Mouse (Mus musculus): Measurements from ENCODE around the gene Syngr3. TPM values are rescaled to one million over a fixed set of nuclear protein-coding genes. Genes with fewer than 3 reads are reported as not detected.

Syngr3 gene
- polyA plus RNA-seq, 1 experiment from 2014 or later, result 1.7 TPM

GRCm38 (mm10) chr17:24733434-24734050 lies 43.8 kb upstream of the Syngr3 start:
- no peaks in the 10 kb centered on the region for H3K9me3 ChIP-seq (replicated peaks; ENCODE audit: low read length)
- 90% methylated on average over 21 of the region's 21 CpGs for WGBS
- ATAC-seq (replicated peaks; ENCODE audit: low FRiP score, low read depth) (no peak), DNase-seq (ENCODE audit: low spot score) (no peak)
- no peak overlapping the region for H3K4me3 ChIP-seq (replicated peaks; ENCODE audit: low read depth, low read length)
- no peaks in the 10 kb centered on the region for H3K27me3 ChIP-seq (ENCODE audit: insufficient read depth, low read length)
- TF ChIP-seq CTCF (IDR thresholded peaks at IDR 0.05; ENCODE audit: low read depth), result no peak
- H3K9ac ChIP-seq (ENCODE audit: low read depth, low read length), result no peak overlapping the region
- H3K4me2 ChIP-seq (ENCODE audit: low read length), result no peak overlapping the region
- peaks cover 13% of the 10 kb centered on the region for H3K4me1 ChIP-seq (replicated peaks; ENCODE audit: insufficient read depth, low read length)
- no peak overlapping the region for H3K27ac ChIP-seq
- H3K36me3 ChIP-seq (ENCODE audit: insufficient read depth, low read length), result no peaks in the 10 kb centered on the region

- DNase-seq (ENCODE audit: low spot score) (no peak), ATAC-seq (replicated peaks; ENCODE audit: low FRiP score, low read depth) (no peak)
- 71% methylated on average over 12 of the region's 12 CpGs for WGBS
- TF ChIP-seq CTCF (IDR thresholded peaks at IDR 0.05; ENCODE audit: low read depth), result no peak
- no peaks in the 10 kb centered on the region for H3K36me3 ChIP-seq (ENCODE audit: insufficient read depth, low read length)
- no peak overlapping the region for H3K27ac ChIP-seq
- no peaks in the 10 kb centered on the region for H3K9me3 ChIP-seq (replicated peaks; ENCODE audit: low read length)
- peaks cover 12% of the 10 kb centered on the region for H3K4me1 ChIP-seq (replicated peaks; ENCODE audit: insufficient read depth, low read length)
- no peak overlapping the region for H3K4me3 ChIP-seq (replicated peaks; ENCODE audit: low read depth, low read length)
- no peaks in the 10 kb centered on the region for H3K27me3 ChIP-seq (ENCODE audit: insufficient read depth, low read length)
- H3K9ac ChIP-seq (ENCODE audit: low read depth, low read length), result no peak overlapping the region
- H3K4me2 ChIP-seq (ENCODE audit: low read length), result no peak overlapping the region
Measured at GRCm38 (mm10) chr17:24732233-24732935, 42.6 kb upstream of the Syngr3 start.

- WGBS, result 83% methylated on average over 14 of the region's 14 CpGs
- no peak for TF ChIP-seq CTCF (IDR thresholded peaks at IDR 0.05; ENCODE audit: low read depth)
- H3K36me3 ChIP-seq (ENCODE audit: insufficient read depth, low read length), result no peaks in the 10 kb centered on the region
- H3K4me1 ChIP-seq (replicated peaks; ENCODE audit: insufficient read depth, low read length), result peaks cover 1% of the 10 kb centered on the region
- DNase-seq (ENCODE audit: low spot score) (no peak), ATAC-seq (replicated peaks; ENCODE audit: low FRiP score, low read depth) (no peak)
- H3K9ac ChIP-seq (ENCODE audit: low read depth, low read length), result no peak overlapping the region
- H3K4me2 ChIP-seq (ENCODE audit: low read length), result no peak overlapping the region
- no peaks in the 10 kb centered on the region for H3K9me3 ChIP-seq (replicated peaks; ENCODE audit: low read length)
- H3K27ac ChIP-seq, result no peak overlapping the region
- no peaks in the 10 kb centered on the region for H3K27me3 ChIP-seq (ENCODE audit: insufficient read depth, low read length)
- H3K4me3 ChIP-seq (replicated peaks; ENCODE audit: low read depth, low read length), result no peak overlapping the region
Measured at GRCm38 (mm10) chr17:24730787-24731186, 41.0 kb upstream of the Syngr3 start.

DNA sequence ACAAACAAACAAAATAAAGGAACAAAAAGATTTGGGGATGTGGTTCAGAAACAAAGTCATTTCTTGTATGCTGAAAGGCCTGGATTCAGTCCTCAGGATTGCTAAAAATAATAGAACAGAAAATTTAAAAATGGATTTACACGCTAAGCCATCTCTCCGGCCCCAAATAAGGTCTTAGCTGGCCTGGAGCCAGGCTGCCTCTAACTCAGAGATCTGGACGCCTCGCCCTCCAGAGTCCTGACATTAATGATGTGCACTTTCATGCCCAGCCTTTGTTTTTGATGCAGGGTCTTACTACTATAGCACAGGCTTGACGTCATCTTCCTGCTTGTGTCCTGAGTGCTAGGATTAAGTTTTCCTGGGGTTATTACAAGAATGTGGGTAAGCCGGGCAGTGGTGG lies 39.3 kb upstream of the Syngr3 start:
- no peak for ATAC-seq (replicated peaks; ENCODE audit: low FRiP score, low read depth)
- Histone ChIP-seq H3K4me1 (replicated peaks; ENCODE audit: insufficient read depth, low read length) (no peaks in the 10 kb centered on the region), H3K9me3 (replicated peaks; ENCODE audit: low read length) (no peaks in the 10 kb centered on the region), H3K27ac (no peak overlapping the region), H3K9ac (ENCODE audit: low read depth, low read length) (no peak overlapping the region), H3K4me3 (replicated peaks; ENCODE audit: low read depth, low read length) (no peak overlapping the region), H3K4me2 (ENCODE audit: low read length) (no peak overlapping the region), H3K27me3 (ENCODE audit: insufficient read depth, low read length) (no peaks in the 10 kb centered on the region), H3K36me3 (ENCODE audit: insufficient read depth, low read length) (no peaks in the 10 kb centered on the region)
- DNase-seq (ENCODE audit: low spot score), result no peak
- WGBS, result 69% methylated on average over 6 of the region's 6 CpGs
- TF ChIP-seq CTCF (IDR thresholded peaks at IDR 0.05; ENCODE audit: low read depth), result no peak

DNA sequence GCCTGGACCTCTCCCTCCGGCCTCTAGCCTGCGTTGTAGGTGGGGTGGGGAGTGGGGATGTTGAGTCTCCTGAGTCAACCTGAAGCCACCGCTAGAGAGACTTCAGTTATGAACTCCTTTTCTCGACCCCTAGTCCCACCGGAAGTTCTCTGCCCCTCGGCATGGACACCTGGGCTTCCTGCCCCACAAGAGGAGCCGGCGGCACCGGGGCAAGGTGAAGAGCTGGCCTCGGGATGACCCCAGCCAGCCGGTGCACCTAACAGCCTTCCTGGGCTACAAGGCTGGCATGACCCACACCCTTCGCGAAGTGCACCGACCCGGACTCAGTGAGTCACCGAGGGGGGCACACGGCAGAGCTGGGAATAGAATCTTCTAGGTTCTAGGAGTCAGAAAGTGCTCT lies 38.4 kb upstream of the Syngr3 start:
- H3K4me2 ChIP-seq (ENCODE audit: low read length), result no peak overlapping the region
- ATAC-seq (replicated peaks; ENCODE audit: low FRiP score, low read depth), result no peak
- DNase-seq (ENCODE audit: low spot score), result no peak
- H3K36me3 ChIP-seq (ENCODE audit: insufficient read depth, low read length), result no peaks in the 10 kb centered on the region
- no peak overlapping the region for H3K4me3 ChIP-seq (replicated peaks; ENCODE audit: low read depth, low read length)
- WGBS, result 66% methylated on average over 17 of the region's 17 CpGs
- H3K9ac ChIP-seq (ENCODE audit: low read depth, low read length), result no peak overlapping the region
- TF ChIP-seq CTCF (IDR thresholded peaks at IDR 0.05; ENCODE audit: low read depth), result no peak
- no peak overlapping the region for H3K27ac ChIP-seq
- H3K4me1 ChIP-seq (replicated peaks; ENCODE audit: insufficient read depth, low read length), result no peaks in the 10 kb centered on the region
- no peaks in the 10 kb centered on the region for H3K9me3 ChIP-seq (replicated peaks; ENCODE audit: low read length)
- no peaks in the 10 kb centered on the region for H3K27me3 ChIP-seq (ENCODE audit: insufficient read depth, low read length)

DNA sequence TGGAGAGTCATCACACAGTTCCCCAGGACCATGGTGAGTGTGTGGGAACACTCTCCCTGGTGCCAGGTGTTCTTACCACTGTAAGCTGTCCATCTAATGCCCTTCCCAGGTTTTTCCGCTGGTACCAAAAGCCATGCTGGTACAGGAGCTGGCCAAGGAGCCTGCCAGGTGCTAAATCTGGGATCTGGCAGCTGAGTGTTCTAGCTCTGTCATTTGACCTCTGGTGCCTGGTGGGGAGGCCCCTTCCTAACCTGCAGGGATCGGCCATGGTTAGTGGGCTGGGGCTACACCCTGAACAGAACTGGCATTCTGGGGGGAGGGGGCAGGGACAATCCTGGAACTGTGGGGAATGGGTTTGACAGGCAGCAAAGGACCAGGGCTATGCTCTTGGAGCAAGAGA lies 37.9 kb upstream of the Syngr3 start, which contains the start of gene Rpl3l:
TSS of gene Rpl3l (plus strand) at position 203 of the 400 bp plus-strand sequence.
- no peak within 1 kb of the TSS for H3K4me3 ChIP-seq (replicated peaks; ENCODE audit: low read depth, low read length)
- 0 out of 2 replicates have a peak, but pooled peaks cover under 1% of the 10 kb centered on the region for H3K36me3 ChIP-seq (ENCODE audit: insufficient read depth, low read length)
- H3K27me3 ChIP-seq (ENCODE audit: insufficient read depth, low read length), result no peaks in the 10 kb centered on the region
- 49% methylated on average over 2 of the region's 2 CpGs for WGBS
- ATAC-seq (replicated peaks; ENCODE audit: low FRiP score, low read depth) (no peak), DNase-seq (ENCODE audit: low spot score) (no peak)
- no peak within 1 kb of the TSS for H3K9ac ChIP-seq (ENCODE audit: low read depth, low read length)
- H3K4me1 ChIP-seq (replicated peaks; ENCODE audit: insufficient read depth, low read length), result no peaks in the 10 kb centered on the region
- no peak for TF ChIP-seq CTCF (IDR thresholded peaks at IDR 0.05; ENCODE audit: low read depth)
- no peak within 1 kb of the TSS for H3K27ac ChIP-seq
- no peaks in the 10 kb centered on the region for H3K9me3 ChIP-seq (replicated peaks; ENCODE audit: low read length)
- H3K4me2 ChIP-seq (ENCODE audit: low read length), result no peak within 1 kb of the TSS
